Mouse (Mus musculus): ENCODE data around the gene Rrp8.
"Not testable (repeated sequence)": the region's sequence is repeated elsewhere in the genome, so short reads cannot be mapped to it uniquely, and the experiment has no call there.

Gene Rrp8

DNA sequence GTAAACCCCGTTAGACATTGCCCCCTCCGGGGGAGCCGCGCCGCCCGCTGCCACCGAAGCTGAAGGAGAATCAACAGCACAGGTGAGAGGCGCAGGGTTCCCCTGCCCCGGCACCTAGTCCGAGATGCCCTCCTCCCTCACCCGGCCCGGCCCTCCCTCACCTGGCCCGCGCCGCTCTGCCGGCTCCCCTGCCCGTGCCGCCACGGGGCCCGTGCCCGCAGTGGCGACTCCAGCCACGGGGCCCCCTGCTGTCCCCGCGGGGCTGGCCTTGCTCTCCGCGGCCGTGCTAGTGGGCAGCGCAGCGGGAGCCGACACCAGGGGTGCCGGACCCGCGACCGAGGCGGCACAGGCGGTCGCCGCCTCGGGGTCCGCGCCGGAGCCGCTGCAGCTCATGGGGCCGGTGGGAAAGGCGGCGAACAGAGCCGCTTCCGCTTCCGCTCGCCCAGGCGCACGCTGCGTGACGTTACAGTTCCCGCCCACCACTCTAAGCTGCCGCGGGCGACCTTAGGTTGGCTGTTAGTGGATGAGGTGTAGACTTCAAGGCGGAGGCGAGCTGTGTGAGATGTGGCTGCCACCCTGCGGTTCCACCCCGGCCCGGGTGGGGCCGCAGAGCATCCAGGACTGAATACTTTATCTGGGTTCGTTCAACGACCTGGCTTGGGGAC is 6.9 kb upstream of the Rrp8 start, which contains the start of gene Taf10:
Taf10 (minus strand) TSS at position 436 of the 665 bp plus-strand sequence.
- DNase-seq = peak; percentile 87

DNA sequence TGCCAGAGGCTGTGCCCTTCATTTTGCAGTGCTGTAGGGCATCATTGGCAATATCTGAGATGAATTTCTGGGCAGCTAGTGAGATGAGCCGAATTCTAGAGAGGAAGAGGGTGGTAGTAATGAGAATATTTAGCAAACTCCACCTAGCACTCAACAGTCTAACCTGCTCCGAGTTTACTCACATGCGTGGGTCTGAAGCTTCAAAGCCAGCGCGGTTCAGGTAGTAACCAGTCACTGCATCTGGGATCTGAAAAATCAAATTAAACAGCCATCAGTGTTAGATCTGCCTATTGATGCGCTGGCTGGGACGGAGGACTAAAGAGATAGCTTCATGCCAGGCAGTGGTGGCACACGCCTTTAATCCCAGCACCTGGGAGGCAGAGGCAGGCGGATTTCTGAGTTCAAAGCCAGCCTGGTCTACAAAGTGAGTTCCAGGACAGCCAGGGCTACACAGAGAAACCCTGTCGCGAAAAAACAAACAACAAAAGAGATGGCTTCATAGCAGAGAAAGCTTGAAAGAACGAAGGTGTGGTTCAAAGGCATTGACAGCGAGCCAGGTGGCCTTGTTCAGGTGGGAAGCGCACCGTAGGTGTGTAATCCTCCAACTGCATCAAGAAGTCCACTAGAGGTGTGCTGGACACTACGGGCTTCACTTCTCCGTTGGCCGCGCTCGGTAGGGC is 6.2 kb upstream of the Rrp8 start:
- DNase-seq = not testable (repeated sequence)

DNA sequence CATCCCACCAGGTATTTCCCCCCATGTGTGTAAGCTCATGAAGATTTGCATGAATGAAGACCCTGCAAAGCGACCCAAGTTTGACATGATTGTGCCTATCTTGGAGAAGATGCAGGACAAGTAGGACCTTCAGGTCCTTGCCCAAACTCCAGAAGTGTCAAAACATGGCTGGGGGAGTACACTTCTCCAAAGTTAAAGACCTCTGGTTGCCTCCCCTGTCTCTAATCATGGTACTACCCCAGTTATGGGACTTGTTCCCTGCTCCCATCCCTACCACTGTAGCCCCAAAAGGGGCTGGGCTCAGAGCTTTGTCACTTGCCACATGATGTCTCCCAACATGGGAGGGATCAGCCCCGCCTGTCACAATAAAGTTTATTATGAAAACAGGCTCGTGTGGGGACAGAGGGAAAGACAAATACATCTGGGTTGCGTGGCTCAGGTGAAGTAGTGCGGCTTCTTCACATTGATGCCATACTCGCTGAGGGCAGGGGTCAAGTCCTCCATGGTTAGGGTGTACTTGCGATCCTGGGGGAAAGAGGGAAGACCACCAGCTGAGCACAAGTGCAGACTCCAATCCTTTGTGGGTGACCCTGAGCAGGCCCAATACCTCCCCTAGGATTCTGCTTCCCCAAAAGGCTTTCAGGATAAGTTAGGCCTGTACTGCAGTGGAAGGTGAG is 5.5 kb upstream of the Rrp8 start:
- not testable (repeated sequence) for DNase-seq

DNA sequence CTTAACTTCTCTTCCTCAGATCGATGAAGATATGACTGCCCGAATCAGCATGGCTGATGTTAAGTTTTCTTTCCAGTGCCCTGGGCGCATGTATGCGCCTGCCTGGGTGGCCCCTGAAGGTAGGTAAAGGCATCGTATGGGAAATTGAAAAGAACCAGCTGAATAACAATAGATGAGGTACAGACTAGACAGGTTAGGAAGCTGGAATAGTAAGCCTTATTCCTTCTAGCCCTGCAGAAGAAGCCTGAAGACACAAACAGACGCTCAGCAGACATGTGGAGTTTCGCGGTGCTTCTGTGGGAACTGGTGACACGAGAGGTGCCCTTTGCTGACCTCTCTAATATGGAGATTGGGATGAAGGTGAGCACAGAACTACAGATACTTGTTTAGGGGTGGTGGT is 4.8 kb upstream of the Rrp8 start:
- no peak for DNase-seq

DNA sequence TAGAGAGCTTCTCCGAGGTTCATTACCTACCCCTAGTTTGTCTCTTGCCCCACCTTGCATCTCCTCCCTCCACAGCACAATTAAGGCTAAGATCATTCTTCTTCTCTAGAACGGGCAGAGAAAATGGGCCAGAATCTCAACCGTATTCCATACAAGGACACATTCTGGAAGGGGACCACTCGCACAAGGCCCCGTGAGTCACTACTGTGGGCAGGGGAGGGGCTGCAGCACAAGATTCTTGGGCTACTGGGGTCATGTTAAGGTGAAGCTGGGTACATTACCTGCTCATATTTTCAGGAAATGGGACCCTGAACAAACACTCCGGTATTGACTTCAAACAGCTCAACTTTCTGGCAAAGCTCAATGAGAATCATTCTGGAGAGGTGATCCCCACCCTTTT is 3.7 kb upstream of the Rrp8 start:
- no peak for DNase-seq

DNA sequence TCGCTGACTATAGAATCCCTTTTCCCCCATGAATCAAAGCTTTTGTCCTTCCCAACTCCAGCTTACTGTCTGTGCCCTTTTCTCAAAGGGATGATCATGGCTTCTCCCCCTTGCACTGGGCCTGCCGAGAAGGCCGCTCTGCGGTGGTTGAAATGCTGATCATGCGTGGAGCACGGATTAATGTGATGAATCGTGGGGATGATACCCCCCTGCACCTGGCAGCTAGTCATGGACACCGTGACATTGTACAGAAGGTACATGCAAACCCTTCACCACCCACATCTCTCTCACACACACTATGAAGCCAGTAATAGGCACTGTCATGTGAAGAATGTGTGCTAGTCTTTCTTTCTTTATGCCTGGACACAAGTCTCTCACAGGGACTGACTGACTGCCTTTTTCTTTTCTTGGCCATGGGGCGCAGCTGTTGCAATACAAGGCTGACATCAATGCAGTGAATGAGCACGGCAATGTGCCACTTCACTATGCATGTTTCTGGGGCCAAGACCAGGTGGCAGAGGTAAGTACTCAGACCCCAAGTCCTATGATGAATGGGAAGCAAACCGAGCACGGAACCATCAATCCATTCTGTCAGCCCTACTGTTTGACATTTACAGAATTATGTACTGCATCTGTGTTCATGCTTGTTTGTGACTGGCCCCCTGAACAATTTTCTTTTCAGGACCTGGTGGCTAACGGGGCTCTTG is 3.1 kb upstream of the Rrp8 start:
- DNase-seq = no peak

DNA sequence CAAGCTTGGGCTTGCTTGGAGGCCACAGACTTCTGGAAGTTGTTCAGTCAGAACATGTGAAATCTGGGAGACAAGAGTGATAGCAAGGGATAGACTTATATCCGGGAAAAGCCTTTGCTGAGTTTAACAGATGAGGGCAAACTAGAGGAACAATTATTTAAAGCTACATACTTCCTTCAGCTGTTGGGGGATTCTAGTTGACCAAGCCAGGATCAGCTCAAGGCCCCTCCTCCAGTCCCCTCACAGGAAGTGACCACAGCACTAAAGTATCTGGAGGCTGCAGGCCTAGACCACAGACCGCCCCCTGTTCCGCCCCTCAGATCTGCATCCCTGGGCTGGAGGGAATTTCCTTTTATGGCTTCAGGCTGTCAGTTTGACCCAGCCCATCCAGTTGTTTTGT is 1.8 kb upstream of the Rrp8 start:
- DNase-seq = no peak

DNA sequence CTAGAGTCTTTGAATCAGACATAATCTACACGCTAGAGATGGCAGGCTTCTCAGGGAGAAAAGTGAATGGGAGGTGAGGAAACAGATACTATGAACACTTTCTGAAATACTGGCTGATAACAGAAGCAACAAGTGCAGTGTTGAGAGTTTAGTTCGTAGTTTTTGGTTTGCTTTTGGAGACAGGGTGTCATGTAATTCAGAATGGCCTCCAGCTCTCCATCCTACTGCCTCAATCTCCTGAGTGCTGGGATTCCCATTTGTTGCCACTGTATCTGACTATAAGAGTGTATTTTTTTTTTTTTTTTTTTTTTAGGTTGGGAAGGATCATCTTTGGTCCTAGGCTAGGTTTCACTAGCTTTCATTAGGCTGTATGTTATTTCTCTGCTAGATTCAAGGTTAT is 1.1 kb upstream of the Rrp8 start:
- DNase-seq = no peak

DNA sequence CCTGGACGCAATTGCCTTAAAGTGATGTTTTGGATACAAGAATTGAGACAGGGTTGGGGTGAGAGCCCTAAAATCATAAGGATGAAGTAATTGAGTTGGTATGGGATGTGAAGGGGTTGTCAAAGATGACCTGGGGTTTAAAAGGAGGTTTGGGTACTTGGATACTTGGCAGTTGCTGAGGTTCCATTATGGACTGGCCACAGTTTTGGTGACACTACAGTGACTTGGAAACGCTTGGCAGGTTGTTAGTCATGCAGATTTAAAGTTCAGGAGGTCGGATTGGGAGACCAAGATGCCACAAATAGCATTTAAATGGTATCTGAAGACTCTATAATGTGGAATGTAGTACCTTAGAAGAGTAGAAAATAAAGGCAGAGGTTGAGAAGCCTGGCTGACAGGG is 463 bp upstream of the Rrp8 start:
- no peak for DNase-seq

DNA sequence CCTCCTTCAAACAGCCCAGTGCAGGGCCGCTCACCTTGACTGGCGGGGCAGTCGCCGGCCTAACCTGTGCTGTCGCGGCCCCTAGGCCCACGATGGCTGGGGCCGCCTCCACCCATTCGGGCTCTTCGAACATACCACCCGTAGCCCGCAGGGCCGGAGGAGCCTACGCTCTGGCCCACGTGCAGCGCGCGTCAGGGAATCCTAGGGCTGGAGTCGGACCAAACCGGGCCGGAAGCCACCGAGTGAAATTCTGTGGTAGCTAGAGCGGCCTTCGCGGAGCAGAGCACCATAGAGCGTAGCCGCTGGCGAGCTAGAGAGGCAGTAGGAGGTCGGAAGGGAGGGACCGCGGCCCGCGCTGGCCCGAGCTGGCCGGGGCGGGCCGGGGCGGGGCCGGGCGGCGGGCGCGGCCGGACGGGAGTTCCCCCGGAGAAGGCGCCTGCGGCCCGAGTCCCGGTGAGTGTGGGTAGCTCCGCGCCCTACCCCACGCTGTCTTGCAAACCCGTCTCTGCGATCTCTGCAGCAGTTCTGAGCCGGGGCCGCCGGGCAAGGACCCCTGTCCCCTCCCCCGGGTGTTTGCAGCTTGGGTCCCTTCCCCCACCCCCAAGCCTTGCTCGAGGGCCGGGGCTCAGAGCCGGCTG is 802 bp downstream of the Rrp8 start, which contains the start of gene Ilk:
Ilk (plus strand) TSS at position 329 of the 638 bp plus-strand sequence.
- DNase-seq = peak; percentile 93

DNA sequence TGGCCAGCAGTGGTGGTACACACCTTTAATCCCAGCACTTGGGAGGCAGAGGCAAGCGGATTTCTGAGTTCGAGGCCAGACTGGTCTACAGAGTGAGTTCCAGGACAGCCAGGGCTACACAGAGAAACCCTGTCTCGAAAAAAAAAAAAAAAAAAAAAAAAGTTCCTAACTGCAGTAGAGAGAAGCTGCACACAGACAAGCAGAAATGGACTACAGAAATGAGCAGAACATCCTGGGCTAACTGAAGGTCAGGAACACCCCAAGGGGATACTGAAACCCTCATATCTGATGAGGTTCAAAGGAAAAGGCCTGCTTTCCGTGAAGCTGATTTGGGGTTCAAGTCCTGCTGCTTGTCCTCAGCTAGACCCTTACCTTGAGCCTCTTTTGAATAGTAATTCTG is 1.7 kb downstream of the Rrp8 start:
- DNase-seq = not testable (repeated sequence)

DNA sequence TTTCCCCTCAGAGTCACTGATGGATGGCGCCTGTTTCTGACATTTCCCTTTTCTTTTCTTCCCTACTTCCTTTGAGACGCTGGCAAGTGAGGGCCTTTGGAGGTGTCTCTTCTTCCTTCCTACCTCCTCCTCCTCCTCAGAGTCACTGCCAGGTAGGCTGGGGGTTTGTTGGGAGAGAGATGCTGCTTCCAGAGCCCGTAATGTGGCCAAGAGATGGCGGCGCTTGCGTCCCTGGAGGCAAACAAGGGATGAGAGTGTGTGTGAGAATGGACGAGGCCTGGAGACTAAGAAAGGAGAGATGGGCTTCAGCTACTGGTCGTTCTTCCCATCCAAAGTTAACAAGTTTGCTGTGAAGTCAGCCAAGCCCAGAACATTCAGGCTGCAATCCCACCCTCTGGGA is 2.4 kb downstream of the Rrp8 start:
- DNase-seq = no peak

DNA sequence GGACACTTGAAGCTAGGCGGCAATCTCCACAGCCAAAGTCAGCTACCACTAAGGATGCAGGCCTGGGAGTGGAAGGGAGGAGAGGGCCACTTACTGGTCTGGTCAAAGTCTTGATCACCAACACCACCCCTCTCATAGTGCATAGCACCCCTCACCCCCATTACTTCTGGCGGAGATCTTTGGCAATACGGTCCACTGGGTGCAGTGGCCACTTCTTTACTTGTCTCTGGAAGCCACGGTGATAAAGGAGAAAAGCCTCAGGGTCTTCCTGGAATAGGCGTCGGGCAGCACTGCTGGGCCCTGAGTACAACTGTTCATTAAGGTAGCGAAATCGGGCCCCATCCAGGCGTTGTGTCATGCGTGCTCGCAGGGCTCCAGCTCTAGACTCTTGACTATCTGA is 3.3 kb downstream of the Rrp8 start:
- DNase-seq = no peak

DNA sequence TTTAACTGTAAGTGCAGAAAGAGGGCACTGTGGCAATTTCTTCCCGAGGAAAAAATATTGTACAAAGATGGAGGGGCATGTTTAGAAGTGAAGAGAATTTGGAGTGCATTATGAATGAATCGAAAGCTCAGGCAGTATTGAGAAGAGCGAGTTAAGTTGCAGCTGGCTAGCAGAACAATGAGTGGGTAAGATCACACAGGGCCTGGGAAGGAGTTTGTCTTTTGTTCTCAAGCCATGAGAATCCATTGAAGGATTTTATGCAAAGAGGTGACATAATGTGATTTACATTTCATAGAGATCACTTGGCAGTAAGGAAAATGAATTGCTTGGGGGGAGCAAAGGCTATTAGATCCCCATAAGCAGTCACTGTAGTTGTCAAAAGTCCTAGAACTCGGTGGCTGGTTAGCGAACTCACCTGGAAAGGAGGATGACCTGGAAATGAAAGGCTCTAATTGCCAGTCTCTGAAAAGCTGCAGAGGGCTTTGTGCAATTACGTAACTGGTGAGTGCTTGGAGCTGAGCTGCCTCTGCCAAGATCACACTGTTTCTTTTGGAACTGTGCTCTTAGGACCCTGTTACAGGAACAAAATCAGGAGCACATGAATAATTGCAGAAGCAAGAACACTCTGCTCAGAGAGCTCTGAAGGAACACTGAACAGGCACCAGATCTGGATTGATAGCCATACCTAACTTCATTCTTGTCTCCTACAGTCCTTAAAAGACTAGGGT is 8.3 kb downstream of the Rrp8 start:
- peak; percentile 51 for DNase-seq

DNA sequence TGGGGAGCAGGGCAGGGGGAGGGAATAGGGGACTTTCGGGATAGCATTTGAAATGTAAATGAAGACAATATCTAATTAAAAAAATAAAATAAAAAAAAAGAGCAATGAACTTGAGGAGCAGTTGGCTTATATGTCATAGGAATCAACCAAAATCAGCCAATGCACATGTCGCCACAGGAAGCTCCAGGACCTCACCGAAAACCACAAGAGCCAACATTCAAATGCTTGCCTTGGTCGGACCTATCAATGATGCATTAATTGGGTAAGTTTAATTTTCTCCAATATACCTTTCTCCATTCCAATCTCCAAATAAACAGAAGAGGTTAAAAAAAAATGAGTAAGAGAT is 10.2 kb downstream of the Rrp8 start:
- no peak for DNase-seq

DNA sequence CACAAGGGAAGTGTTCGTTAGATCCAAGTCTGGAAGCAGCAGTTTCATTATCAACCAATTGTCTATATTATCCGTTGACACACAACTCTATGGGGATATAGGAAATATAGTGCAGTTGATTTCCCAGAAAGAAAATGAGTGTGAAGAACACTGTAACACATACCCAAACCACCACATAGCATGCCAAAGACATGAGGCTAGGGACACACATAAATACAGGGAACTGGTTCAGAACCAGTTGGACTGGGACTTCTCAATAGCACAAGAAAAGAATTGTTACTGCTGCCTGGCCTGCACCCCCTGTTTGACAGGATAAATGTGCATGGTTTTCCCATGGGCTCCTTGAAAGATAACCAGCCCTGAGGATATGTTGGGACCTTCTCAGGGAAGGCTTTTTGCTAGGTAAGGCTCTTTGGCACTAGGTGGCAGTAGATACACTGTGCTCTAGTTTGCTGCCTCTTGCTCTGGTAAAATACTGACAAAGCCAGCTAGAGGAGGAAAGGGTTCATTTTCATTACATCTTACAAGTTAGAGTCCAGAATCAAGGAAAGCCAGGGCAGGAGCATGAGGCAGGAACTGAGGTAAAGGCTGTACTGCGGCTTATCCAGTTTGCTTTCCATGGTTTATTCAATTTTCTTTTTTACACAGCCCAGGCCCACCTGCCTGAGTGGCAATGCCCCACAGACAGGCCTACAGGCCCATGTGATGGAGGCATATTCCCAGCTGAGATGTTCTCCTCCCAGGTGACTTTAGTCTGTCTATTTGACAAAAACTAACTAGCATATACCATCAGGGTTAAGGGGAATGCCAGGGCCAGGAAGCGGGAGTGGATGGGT is 10.8 kb downstream of the Rrp8 start:
- DNase-seq = peak; percentile 55

DNA sequence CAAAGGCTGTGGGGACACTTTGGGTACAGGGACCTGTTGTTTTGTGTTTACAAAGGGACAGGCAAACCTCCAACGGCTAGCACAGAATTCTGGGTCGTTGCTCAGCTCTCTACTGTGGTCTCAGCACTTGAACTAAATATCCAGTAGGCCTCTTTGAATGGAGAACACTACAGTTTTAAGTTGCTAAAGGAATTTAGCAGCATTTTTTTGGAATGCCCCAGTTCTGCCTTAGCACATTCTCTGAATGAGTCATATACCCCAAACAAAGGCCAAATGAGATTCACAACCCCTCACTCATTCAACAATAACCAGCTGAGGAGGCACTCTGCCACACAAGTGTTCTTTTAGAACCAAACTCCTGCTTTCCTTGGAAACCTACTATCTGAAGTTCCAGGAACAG is 15.3 kb downstream of the Rrp8 start:
- DNase-seq = no peak

DNA sequence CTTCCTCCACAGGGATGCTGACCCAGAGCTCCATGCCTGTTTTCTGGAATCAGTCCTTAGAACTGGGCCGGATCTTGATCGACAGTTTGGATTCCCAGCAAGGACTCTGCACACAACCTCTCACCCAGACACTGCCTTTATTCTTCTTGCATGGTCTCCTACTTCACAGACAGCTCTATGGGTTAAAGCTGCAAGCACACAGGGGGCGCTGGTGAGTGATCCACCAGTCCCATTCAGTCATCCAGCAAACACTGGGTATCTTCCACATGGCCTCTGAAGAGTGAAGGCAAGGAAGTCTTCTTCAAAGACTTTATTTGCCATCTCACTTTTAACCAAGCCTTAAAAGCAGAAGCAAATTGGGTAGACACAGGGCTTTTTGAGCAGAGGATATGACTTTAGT is 21.8 kb downstream of the Rrp8 start:
- DNase-seq = no peak

DNA sequence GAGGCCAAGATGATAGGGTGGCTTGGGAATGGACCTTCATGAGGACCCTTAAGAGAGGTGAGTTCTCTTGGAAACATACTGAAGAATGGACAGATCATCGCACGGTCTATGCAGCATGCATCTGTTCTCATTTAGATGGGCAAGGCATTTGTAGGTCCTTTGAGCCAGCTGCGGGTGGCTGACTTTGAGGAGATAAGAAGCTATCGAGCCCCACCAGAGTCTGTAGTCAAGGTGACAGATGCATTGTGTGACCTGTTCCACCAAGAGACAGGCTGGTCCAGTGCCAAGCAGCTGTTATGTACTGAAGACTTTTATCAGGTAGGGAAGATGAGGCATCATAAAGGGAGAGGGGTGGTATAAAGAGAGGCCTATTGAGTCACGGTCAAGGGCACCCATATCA is 28.5 kb downstream of the Rrp8 start:
- no peak for DNase-seq

DNA sequence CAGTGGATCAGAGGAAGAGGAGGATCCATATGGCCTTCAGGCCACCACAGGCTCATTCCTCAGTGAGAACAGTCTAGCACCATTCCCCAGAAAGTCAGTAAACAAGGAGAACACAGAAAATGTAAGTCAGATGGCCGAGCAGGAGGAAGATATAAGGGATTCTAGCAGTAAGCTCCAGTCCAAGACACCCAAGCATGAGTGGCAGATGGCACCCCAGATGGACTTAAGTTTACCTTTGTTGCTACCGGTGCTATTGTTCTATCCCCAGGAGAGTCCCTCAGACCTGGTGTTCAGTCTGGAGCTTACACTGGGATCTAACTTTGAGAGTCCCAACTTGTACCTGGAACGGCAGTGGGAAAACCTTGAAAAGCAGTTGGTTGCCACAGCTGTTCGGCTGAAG is 33.4 kb downstream of the Rrp8 start:
- DNase-seq = no peak

DNA sequence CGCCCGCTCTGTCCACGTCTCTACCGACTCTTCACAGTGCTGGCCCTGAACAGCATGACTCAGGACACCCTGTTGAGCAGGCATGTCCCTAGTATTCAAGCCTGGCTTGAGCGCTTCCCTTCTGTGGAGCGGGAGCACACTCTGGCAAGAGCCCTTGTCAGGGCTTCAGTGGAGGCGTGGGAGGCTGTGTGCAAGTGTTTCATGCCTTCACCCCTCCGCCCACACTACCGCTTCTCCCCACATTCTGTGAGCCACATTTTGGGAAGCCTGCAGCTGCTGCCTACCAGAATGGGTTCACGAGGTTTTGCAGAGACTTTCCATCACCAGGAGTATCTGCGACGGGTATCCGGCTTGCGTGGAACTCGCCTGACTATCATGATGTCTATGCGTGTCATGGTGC is 34.0 kb downstream of the Rrp8 start:
- peak; percentile 64 for DNase-seq

DNA sequence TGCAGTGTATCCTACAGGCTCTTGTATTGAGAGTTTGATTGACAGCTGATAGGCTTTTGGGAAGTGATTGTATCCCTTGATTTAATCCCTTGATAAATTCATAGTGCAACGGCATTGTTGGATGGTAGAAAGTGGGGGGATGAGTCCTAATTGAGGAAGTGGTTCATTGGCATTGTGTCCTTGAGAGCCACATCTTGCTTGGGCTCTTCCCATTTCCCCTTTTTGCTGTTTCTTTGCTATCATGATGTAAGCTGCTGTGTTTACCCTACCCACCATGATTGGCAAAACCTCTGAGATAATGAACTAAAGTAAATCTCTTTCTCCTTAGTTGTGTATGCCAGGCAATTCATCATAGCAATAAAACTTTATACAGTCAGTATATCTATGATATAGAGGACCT is 46.3 kb downstream of the Rrp8 start:
- DNase-seq = no peak

Measured in layer of hippocampus, adult 9-11 months (tissue).